Mouse (Mus musculus): ENCODE data around the gene Paqr5. TPM values are rescaled to one million over a fixed set of nuclear protein-coding genes. Genes with fewer than 3 reads are reported as not detected.

Paqr5 gene
- total RNA-seq, 2 experiments from 2014 or later = 1.6 to 3.2 TPM

GRCm38 (mm10) chr9:61961181-61961580 is 65.5 kb downstream of the Paqr5 start:
- no peak for DNase-seq (ENCODE audit: extremely low spot score in 1 of 2, low spot score in 1 of 2)

DNA sequence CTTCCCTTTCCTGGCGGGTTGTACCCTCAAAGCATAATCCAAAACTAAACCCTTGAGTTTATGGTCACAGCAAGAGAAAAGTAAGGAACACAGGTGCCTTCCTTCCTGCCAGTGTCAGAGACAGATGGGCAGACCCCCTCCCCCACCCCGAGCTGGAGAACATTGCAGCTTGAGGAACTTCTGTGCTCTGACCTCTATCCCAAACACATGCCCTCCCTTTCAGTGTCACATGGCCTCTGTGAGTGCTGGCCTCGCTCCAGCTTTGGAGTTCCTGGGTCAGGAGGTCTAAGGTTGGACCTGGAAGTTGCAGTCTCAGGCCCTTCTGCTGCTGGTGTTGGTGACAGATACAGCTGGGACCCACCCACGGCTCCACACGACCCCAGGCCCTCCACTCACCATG is 65.9 kb downstream of the Paqr5 start:
- DNase-seq (ENCODE audit: extremely low spot score in 1 of 2, low spot score in 1 of 2) = no peak

DNA sequence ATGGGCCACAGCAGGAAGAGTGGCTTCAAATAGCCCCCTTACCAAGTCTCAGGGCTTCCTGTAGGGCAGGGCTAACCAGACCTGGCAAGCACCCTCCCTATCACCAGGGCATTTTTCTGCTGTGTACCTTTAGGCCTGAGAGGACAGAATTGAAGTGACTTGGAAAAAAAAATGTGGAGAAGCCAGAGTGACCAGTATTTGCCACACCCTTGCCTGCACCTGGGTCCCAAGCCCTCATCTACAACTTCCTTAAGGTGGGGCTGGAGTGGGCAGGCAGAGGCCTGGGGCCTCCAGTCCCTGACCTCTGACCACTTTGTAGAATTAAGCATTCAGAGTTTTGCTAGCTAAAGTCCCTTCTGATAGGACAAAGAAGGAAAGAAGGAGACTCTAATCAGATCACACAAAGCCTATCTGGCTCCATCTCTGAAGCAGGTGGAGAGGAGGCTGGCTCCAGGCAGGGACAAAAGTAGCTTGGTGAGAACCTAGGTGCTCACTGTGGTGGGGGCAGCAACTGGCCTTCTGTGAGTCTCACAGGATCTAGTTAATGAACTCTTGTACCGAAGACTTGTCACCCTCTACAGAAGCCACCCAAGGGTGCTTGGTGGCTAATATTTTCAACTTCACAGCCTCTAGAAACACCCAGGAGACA is 66.6 kb downstream of the Paqr5 start:
- DNase-seq (ENCODE audit: extremely low spot score in 1 of 2, low spot score in 1 of 2) = no peak

DNA sequence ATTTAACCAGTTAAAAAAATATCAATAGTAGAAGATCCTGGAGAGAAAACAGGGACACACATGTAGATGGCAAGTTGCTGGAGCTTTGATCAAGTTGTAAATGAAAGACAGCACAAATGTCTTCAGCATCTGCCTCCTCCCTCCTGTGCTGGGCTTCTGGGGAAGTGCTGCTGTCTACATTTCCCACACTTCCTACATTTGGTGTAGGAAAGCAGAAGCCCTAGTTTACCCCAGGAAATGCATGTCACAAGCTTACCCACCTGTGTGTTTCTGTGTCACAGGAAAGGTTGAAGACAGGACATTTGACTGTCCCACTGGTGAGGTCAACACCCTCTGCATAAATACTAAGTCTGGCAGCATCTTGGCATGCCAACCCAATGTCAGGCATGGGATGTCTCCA is 71.9 kb downstream of the Paqr5 start:
- DNase-seq (ENCODE audit: extremely low spot score in 1 of 2, low spot score in 1 of 2) = no peak

DNA sequence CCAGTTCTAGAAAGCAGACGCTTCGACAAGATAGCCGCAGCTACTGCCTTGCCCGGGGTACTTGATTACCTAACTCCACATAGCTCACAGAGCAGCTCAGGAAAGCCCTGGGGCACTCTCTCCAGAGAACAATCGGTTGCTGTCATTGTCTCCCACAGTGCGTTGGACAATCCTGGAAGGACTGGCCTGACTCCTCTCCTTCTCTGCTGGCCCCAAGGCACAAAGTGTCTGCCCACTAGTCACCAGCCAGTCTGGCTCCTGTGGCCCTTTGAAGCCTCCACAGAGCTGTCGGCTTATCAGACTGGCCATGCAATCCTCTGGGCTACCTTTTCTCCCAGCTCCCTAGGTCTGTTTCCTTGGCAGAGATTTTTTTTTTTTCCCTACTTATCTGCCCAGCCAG is 74.4 kb downstream of the Paqr5 start:
- DNase-seq (ENCODE audit: extremely low spot score in 1 of 2, low spot score in 1 of 2) = no peak

- DNase-seq (ENCODE audit: extremely low spot score in 1 of 2, low spot score in 1 of 2) = peak; percentile 65 to 76
These were observed 79.0 kb downstream of the Paqr5 start for GRCm38 (mm10) chr9:61947402-61948346.

DNA sequence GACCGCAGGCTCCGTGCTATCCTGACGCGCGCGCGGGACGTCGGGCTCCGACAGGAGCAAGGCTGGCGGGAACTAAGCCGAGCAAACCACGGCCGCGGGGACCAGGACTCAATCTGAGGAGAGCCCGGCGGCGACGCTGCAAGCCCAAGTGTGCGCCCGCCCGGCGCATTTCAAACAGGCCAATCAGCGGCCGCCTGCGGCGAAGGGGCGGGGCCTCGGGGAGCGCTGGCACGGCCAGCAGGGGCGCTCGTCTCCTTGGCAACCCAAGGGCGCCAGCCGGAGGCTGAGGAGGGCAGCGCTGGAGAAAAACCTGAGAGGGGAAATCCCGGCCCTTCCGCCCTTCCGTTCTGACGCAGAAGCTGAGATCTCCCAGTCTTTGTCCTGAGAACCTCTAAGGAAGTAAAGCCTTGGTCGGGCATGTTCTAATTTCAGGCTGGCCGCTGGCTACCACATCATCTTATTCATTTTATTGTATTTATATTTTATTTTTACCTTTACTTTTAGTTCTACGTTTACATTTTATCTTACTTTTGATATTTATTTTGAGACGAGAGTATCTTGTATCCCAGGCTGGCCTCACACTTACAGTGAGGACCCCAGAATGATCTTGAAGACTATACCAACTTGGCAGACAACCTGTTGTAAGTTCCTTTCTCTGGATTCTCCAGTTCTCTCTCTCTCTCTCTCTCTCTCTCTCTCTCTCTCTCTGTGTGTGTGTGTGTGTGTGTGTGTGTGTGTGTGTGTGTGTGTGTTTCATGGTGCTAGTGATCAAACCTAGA is 79.8 kb downstream of the Paqr5 start, which contains the start of gene Kif23:
Gene Kif23, minus strand, starts transcription at position 152 of the 779 bp plus-strand sequence.
- DNase-seq (ENCODE audit: extremely low spot score in 1 of 2, low spot score in 1 of 2) = peak; percentile 92 to 93

- no peak for DNase-seq (ENCODE audit: extremely low spot score in 1 of 2, low spot score in 1 of 2)
These were observed 80.6 kb downstream of the Paqr5 start for GRCm38 (mm10) chr9:61945973-61946611.

GRCm38 (mm10) chr9:61941054-61941453 is 85.6 kb downstream of the Paqr5 start:
- DNase-seq (ENCODE audit: extremely low spot score in 1 of 2, low spot score in 1 of 2) = no peak

DNA sequence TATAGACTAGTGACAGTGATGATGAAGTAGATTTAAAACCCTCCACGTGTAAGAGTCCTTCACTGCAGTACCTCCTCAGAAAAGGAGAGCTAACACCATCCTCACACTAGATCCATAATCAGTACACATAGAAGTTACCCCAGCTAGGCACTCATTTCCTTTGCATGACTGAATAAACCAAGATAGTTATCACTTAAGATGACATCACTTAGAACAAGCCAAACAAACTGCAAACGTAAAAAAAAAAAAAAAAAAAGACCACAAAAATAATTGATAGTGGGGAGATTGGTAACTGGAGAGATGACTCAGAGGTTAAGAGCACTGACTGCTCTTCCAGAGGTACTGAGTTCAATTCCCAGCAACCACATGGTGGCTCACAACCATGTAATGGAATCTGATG is 93.3 kb downstream of the Paqr5 start:
- DNase-seq (ENCODE audit: extremely low spot score in 1 of 2, low spot score in 1 of 2) = no peak

GRCm38 (mm10) chr9:61932009-61932408 is 94.6 kb downstream of the Paqr5 start:
- DNase-seq (ENCODE audit: extremely low spot score in 1 of 2, low spot score in 1 of 2) = no peak

GRCm38 (mm10) chr9:61925086-61925660 is 101.5 kb downstream of the Paqr5 start:
- no peak for DNase-seq (ENCODE audit: extremely low spot score in 1 of 2, low spot score in 1 of 2)

DNA sequence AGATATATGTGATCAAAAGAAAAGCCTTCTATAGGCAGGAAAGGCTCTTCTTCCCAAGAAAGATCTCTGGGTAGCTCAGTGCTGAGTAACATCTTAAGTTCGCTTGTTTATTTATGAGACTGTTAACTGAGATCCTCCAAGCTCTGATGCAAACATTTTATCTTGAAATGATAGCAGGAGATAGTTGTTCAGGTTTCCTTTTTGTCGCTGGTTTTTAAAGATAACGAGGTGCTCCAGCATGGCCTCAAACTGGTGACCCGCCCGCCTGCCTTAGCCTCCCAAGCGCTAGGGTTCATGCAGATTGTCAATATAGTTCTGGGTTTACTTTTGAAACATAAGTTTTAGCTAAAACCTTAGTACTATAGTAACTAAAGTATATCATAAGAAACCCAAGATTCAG is 106.3 kb downstream of the Paqr5 start:
- no peak for DNase-seq (ENCODE audit: extremely low spot score in 1 of 2, low spot score in 1 of 2)

DNA sequence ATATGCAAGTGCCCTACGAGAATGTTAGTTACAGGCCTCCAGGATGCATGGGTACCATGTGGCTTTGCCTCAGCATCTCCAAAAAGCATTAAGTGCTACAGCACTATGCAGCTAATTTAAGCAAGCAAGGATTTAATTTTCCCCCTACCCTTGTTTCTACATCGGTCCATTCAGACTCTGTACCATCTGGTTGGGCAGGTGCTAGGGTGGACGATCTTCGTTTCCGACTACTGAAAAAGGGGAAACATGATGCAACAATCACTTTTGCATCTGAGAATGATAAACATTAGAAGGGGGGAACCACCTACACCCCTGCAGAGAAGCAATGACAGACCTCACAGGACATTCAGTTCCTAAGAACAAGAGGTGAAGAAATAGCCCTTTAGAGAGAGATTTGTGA is 107.2 kb downstream of the Paqr5 start:
- no peak for DNase-seq (ENCODE audit: extremely low spot score in 1 of 2, low spot score in 1 of 2)

DNA sequence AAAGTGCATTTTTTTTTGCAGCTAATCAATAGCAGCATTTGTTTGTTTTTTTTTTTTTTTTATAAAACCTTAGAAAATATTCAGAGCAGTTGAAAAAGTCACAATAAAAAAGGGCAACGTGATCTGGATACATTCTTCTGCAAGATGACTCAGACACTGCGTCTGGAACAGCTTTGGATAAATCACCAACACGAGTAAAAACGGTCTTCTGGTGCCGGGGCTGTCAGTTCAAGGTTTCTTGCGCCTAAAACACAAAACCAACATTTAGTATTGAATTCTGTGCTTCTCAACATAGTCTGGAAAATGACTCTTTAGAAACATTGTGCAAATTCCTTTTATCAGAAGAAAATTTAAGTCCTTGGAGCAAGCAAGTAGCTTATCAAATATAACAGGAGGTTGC is 109.2 kb downstream of the Paqr5 start:
- no peak for DNase-seq (ENCODE audit: extremely low spot score in 1 of 2, low spot score in 1 of 2)

- no peak for DNase-seq (ENCODE audit: extremely low spot score in 1 of 2, low spot score in 1 of 2)
These were observed 109.7 kb downstream of the Paqr5 start for GRCm38 (mm10) chr9:61916986-61917385.

DNA sequence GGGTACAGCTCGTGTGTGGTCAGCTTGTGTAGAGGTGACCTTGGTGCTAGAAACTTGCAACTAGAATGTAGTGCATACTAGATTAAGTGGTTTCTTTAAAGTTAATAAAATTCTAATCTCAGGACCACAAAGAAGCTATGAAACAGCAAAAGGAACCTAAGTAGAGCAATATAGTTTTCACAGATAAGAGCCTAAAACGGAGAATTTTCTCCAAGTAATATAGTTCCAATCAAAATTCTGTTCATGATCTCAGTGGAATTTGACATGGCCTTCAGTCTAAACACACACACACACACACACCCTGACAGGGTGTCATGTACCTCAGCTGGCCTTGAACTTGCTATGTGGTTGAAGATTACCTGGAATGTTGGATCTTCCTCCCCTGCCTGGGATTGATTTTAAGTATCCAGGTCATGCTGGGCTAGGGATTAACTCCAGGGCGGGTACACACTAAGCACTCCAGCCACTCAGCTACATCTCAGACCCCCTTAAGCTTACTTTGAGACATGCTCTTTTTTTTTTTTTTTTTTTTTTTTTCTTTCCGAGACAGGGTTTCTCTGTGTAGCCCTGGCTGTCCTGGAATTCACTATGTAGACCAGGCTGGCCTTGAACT is 111.2 kb downstream of the Paqr5 start:
- no peak for DNase-seq (ENCODE audit: extremely low spot score in 1 of 2, low spot score in 1 of 2)

DNA sequence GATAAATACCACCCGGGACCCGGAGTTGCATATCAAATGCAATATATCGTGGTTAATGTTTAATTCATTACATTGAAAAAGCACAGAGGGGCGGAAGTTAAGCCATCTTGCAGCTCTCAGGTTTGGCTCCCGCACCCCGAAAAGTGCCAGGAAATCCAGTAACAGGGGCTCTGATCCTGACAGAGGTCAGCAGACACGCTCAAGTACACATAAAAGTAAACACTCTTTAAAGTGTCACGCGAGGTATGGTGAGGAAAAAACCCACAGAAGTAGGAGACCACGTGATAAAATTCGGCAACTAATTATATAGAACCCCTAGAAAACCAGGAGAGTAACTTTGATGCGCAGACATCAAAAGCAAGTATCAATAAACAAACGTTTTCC is 111.7 kb downstream of the Paqr5 start:
- DNase-seq (ENCODE audit: extremely low spot score in 1 of 2, low spot score in 1 of 2) = no peak

- DNase-seq (ENCODE audit: extremely low spot score in 1 of 2, low spot score in 1 of 2) = peak; percentile 86 to 89
These were observed 112.3 kb downstream of the Paqr5 start, which contains the start of gene Rplp1 for GRCm38 (mm10) chr9:61914203-61914916. TSS of gene Rplp1 (minus strand) at chr9:61914542.
